Mouse (Mus musculus) MEL (cell line): ENCODE data around the gene Fut8. TPM values are rescaled to one million over a fixed set of nuclear protein-coding genes. Genes with fewer than 3 reads are reported as not detected.

Experiments
- DNase-seq: peaks from one replicate; pipeline ENCODE4 v3.0.0; 2011; ENCODE audit warnings: low read depth, low spot score
- H3K27ac ChIP-seq: 2 replicates; pipeline ENCODE4 v1.5.1; 2012; ENCODE audit warnings: low read depth, mild to moderate bottlenecking, control low read depth, low read length, moderate library complexity; ENCODE audit not compliant: control insufficient read depth
- H3K27me3 ChIP-seq, 2 experiments: fragments of 150-350 bp in 1 of 2; sonication (generic) in 1 of 2; 2 replicates each; pipeline ENCODE4 v1.6.1; 2012; ENCODE audit warnings: low read length in 2 of 2, mild to moderate bottlenecking in 2 of 2, improper control_type of control experiment in 1 of 2, moderate library complexity in 1 of 2; ENCODE audit not compliant: insufficient read depth in 2 of 2, control insufficient read depth in 1 of 2
- H3K36me3 ChIP-seq, 2 experiments: 2 replicates each; pipeline ENCODE4 v1.6.1; 2012 to 2014; ENCODE audit warnings: low read length in 2 of 2, improper control_type of control experiment in 1 of 2, inconsistent platforms in 1 of 2, mild to moderate bottlenecking in 1 of 2; ENCODE audit not compliant: insufficient read depth in 2 of 2, control insufficient read depth in 1 of 2
- H3K4me1 ChIP-seq, 2 experiments: fragments of 150-350 bp in 1 of 2; sonication (generic) in 1 of 2; 2 replicates each; pipeline ENCODE4 v1.6.1; 2012; ENCODE audit warnings: low read length in 2 of 2, improper control_type of control experiment in 1 of 2, mild to moderate bottlenecking in 1 of 2; ENCODE audit not compliant: insufficient read depth in 2 of 2, control insufficient read depth in 1 of 2
- H3K4me3 ChIP-seq, 2 experiments: fragments of 150-350 bp in 1 of 2; sonication (generic) in 1 of 2; 2 replicates each; pipeline ENCODE4 v1.5.1; 2012; ENCODE audit warnings: low read depth in 2 of 2, low read length in 2 of 2, mild to moderate bottlenecking in 2 of 2, moderate library complexity in 2 of 2, control low read depth in 1 of 2, improper control_type of control experiment in 1 of 2; ENCODE audit not compliant: control insufficient read depth in 1 of 2, insufficient read depth in 1 of 2
- H3K79me2 ChIP-seq: 2 replicates; pipeline ENCODE4 v1.6.1; 2012; ENCODE audit warnings: mild to moderate bottlenecking, low read length, moderate library complexity; ENCODE audit not compliant: control insufficient read depth, poor library complexity, insufficient read depth
- H3K9ac ChIP-seq: 2 replicates; pipeline ENCODE4 v1.6.1; 2012; ENCODE audit warnings: low read depth, mild to moderate bottlenecking, control low read depth, low read length, moderate library complexity; ENCODE audit not compliant: control insufficient read depth, poor library complexity, severe bottlenecking
- H3K9me3 ChIP-seq: fragments of 150-350 bp; sonication (generic); replicated peaks from 2 replicates; pipeline ENCODE4 v1.6.1; 2012; ENCODE audit warnings: mild to moderate bottlenecking, low read length, improper control_type of control experiment, moderate library complexity; ENCODE audit not compliant: insufficient read depth
- CHD1 ChIP-seq: IDR thresholded peaks from 2 replicates; pipeline ENCODE4 v1.6.1; 2012; ENCODE audit warnings: low read depth, mild to moderate bottlenecking, inconsistent platforms, low read length, improper control_type of control experiment
- CTCF ChIP-seq, 3 experiments: IDR thresholded peaks in 2 of 3; conservative IDR thresholded peaks in 1 of 3; 2 replicates each; pipeline ENCODE4 v1.5.1; 2011 to 2012; ENCODE audit warnings: low read length in 3 of 3, low read depth in 2 of 3, mild to moderate bottlenecking in 2 of 3, improper control_type of control experiment in 1 of 3, inconsistent platforms in 1 of 3, mixed read lengths in 1 of 3, moderate library complexity in 1 of 3; ENCODE audit not compliant: control insufficient read depth in 1 of 3, insufficient read depth in 1 of 3, poor library complexity in 1 of 3, severe bottlenecking in 1 of 3
- ETS1 ChIP-seq: IDR thresholded peaks from 2 replicates; pipeline ENCODE4 v1.6.1; 2012; ENCODE audit warnings: low read depth, mild to moderate bottlenecking, inconsistent platforms, low read length, improper control_type of control experiment, moderate library complexity
- GABPA ChIP-seq: IDR thresholded peaks from 2 replicates; pipeline ENCODE4 v1.6.1; 2012; ENCODE audit warnings: low read depth, mild to moderate bottlenecking, inconsistent platforms, low read length, improper control_type of control experiment, moderate library complexity
- HCFC1 ChIP-seq: IDR thresholded peaks from 2 replicates; pipeline ENCODE4 v1.6.1; 2012; ENCODE audit warnings: low read depth, mild to moderate bottlenecking, inconsistent platforms, low read length, improper control_type of control experiment, moderate library complexity
- MAFK ChIP-seq: IDR thresholded peaks from 2 replicates; pipeline ENCODE4 v1.6.1; 2011; ENCODE audit warnings: low read depth, mild to moderate bottlenecking, low read length, improper control_type of control experiment, borderline replicate concordance
- MAZ ChIP-seq: IDR thresholded peaks from 2 replicates; pipeline ENCODE4 v1.6.1; 2012; ENCODE audit warnings: low read depth, mild to moderate bottlenecking, inconsistent platforms, low read length, improper control_type of control experiment
- NELFE ChIP-seq: IDR thresholded peaks from 2 replicates; pipeline ENCODE4 v1.6.1; 2011; ENCODE audit warnings: low read depth, low read length, improper control_type of control experiment
- NRF1 ChIP-seq: IDR thresholded peaks from 2 replicates; pipeline ENCODE4 v1.6.1; 2014; ENCODE audit warnings: low read depth, mild to moderate bottlenecking, inconsistent platforms, low read length, improper control_type of control experiment, moderate library complexity; ENCODE audit not compliant: poor library complexity, insufficient read depth, severe bottlenecking
- POLR2A ChIP-seq, 2 experiments: IDR thresholded peaks; 2 replicates each; pipeline ENCODE4 v1.6.1; 2011 to 2012; ENCODE audit warnings: low read length in 2 of 2, mild to moderate bottlenecking in 2 of 2, control low read depth in 1 of 2, improper control_type of control experiment in 1 of 2, low read depth in 1 of 2, moderate library complexity in 1 of 2; ENCODE audit not compliant: control insufficient read depth in 1 of 2, insufficient read depth in 1 of 2, poor library complexity in 1 of 2
- POLR2AphosphoS2 ChIP-seq: IDR thresholded peaks from 2 replicates; pipeline ENCODE4 v1.6.1; 2011; ENCODE audit warnings: low read length, improper control_type of control experiment
- RAD21 ChIP-seq: IDR thresholded peaks from 2 replicates; pipeline ENCODE4 v1.6.1; 2011; ENCODE audit warnings: mild to moderate bottlenecking, low read depth, low read length, improper control_type of control experiment
- RCOR1 ChIP-seq: IDR thresholded peaks from 2 replicates; pipeline ENCODE4 v1.6.1; 2012; ENCODE audit warnings: low read depth, mild to moderate bottlenecking, inconsistent platforms, low read length, improper control_type of control experiment
- SMC3 ChIP-seq: IDR thresholded peaks from 2 replicates; pipeline ENCODE4 v1.6.1; 2011; ENCODE audit warnings: low read depth, low read length, improper control_type of control experiment
- TBP ChIP-seq: IDR thresholded peaks from 2 replicates; pipeline ENCODE4 v1.8.0; 2011; ENCODE audit warnings: low read depth, low read length, improper control_type of control experiment
- ZC3H11A ChIP-seq: IDR thresholded peaks from 2 replicates; pipeline ENCODE4 v1.6.1; 2012; ENCODE audit warnings: low read depth, mild to moderate bottlenecking, inconsistent platforms, low read length, improper control_type of control experiment
- ZKSCAN1 ChIP-seq: IDR thresholded peaks from 2 replicates; pipeline ENCODE4 v1.6.1; 2012; ENCODE audit warnings: low read depth, mild to moderate bottlenecking, inconsistent platforms, low read length, improper control_type of control experiment, moderate library complexity
- ZMIZ1 ChIP-seq: IDR thresholded peaks from 2 replicates; pipeline ENCODE4 v1.6.1; 2012; ENCODE audit warnings: low read depth, mild to moderate bottlenecking, inconsistent platforms, low read length, improper control_type of control experiment, moderate library complexity
- polyA plus RNA-seq, 2 experiments: library from polyadenylated mRNA; stranded (reverse) in 1 of 2; unstranded in 1 of 2; fragments of >175 nt in 1 of 2; fragments of >200 nt in 1 of 2; gene quantifications; 2 replicates each; pipeline versions ENCODE4 v1.2.1 to v1.2.4; 2012; ENCODE audit warnings: low replicate concordance in 2 of 2, low read depth in 1 of 2; ENCODE audit not compliant: insufficient read length in 2 of 2, insufficient read depth in 1 of 2, missing spikeins in 1 of 2
- total RNA-seq: library from RNA; depleted of rRNA; stranded (reverse); fragments of 300-350 nt; gene quantifications from 2 replicates; pipeline ENCODE4 v1.2.3, GENCODE M21; 2012

Fut8 gene
- total and polyA plus RNA-seq, 3 experiments: 61.3 to 90.0 (median 73.7) TPM

DNA sequence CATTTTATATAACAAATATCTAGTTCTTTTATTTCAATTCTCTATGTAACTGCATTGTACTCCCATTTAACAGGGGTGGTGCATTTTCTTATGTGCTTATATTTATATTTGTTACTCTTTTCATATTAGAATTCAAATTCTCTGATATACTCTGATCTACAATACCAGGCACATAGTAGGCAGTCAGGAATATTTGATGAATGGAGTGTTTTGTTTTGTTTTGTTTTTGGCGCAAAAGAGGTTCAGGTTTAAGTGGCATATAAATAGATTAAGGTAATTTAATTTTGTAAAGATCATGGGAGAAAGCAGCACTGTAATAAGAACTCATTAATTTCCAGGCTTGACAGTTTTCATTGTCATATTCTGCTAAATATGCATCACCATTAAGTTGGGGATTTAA, 58.2 kb downstream of the Fut8 start:
- Histone ChIP-seq H3K9ac (no peak overlapping the region), H3K36me3 (peaks cover 0 to 24% of the 10 kb centered on the region in 2 experiments; a peak in 2 of 4 replicates), H3K9me3 (no peaks in the 10 kb centered on the region), H3K79me2 (peaks cover 32% of the 10 kb centered on the region), H3K4me3 (no peak overlapping the region), H3K27me3 (no peaks in the 10 kb centered on the region), H3K27ac (no peak overlapping the region), H3K4me1 (peaks cover 0 to 14% of the 10 kb centered on the region in 2 experiments; a peak in 3 of 4 replicates)
- TF ChIP-seq ZMIZ1: no peak
- no peak for TF ChIP-seq TBP
- no peak for TF ChIP-seq ETS1
- peak; percentile 64; the same call in 1 of the 2 replicates for TF ChIP-seq ZKSCAN1
- DNase-seq: no peak

DNA sequence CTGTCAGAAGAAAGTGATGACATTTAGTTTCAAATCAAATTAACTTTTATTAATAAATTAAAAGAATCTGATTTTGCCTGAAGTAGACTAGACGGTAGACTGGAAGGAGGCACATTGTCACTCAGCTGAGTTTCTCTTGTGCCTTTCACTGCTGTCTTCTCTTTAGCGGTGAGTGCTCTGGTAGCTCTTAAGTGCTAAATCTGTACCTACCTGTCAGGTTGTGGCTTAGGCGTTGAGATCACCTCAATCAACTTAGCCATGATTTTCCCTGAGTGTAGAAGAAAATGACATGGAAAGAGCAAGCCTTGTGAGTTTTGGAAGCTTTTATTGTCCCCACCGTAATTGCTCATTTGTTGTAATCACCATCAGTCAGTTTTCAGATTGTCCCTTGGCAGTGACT, 59.2 kb downstream of the Fut8 start:
- Histone ChIP-seq H3K9ac (no peak overlapping the region), H3K4me3 (no peak overlapping the region), H3K27me3 (no peaks in the 10 kb centered on the region), H3K27ac (no peak overlapping the region), H3K9me3 (no peaks in the 10 kb centered on the region), H3K36me3 (peaks cover 0 to 25% of the 10 kb centered on the region in 2 experiments; a peak in 2 of 4 replicates), H3K79me2 (peaks cover 31% of the 10 kb centered on the region), H3K4me1 (peaks cover 0 to 14% of the 10 kb centered on the region in 2 experiments; a peak in 3 of 4 replicates)
- DNase-seq: no peak
- TF ChIP-seq ZMIZ1 (no peak), ZKSCAN1 (no peak), HCFC1 (no peak), RAD21 (no peak), MAZ (no peak), MAFK (no peak), POLR2AphosphoS2 (no peak), CHD1 (no peak), RCOR1 (no peak), NELFE (no peak), NRF1 (no peak), SMC3 (no peak), ETS1 (no peak), CTCF (IDR thresholded peaks at IDR 0.05 in 2 of 3, conservative IDR thresholded peaks at IDR 0.05 in 1 of 3; ENCODE audit: control insufficient read depth in 1 of 3, insufficient read depth in 1 of 3, low read depth in 2 of 3, low read length in 3 of 3, poor library complexity in 1 of 3, severe bottlenecking in 1 of 3) (no peak), GABPA (no peak), POLR2A (IDR thresholded peaks at IDR 0.05; ENCODE audit: control insufficient read depth in 1 of 2, insufficient read depth in 1 of 2, low read depth in 1 of 2, low read length in 2 of 2, poor library complexity in 1 of 2) (no peak), ZC3H11A (no peak)
